Mouse (Mus musculus): ENCODE measurements around the gene Mink1. TPM values are rescaled to one million over a fixed set of nuclear protein-coding genes. Genes with fewer than 3 reads are reported as not detected.

The Mink1 gene
- polyA plus RNA-seq, 1 experiment = 322 TPM

Other genes with a start within 250 kb of the Mink1 start
- 0.13 and 0.24 TPM in 2 replicates for gene Alox12e, start 240.3 kb upstream of the Mink1 start, polyA plus RNA-seq (2012; rRNA removed)
- 0.26 and 0.84 TPM in 2 replicates for gene Alox15, start 210.8 kb upstream of the Mink1 start, polyA plus RNA-seq (2012; rRNA removed)
- gene Pelp1, start 152.8 kb upstream of the Mink1 start, polyA plus RNA-seq (2012; rRNA removed) = 19.3 and 20.9 TPM in 2 replicates
- 64.1 and 69.8 TPM in 2 replicates for gene Arrb2, start 130.2 kb upstream of the Mink1 start, polyA plus RNA-seq (2012; rRNA removed)
- 15.8 and 17.3 TPM in 2 replicates for gene Med11, start 111.0 kb upstream of the Mink1 start, polyA plus RNA-seq (2012; rRNA removed)
- 0.57 and 0.72 TPM in 2 replicates for gene Zmynd15, start 103.4 kb upstream of the Mink1 start, polyA plus RNA-seq (2012; rRNA removed)
- 3.2 and 3.7 TPM in 2 replicates for gene Cxcl16, start 102.9 kb upstream of the Mink1 start, polyA plus RNA-seq (2012; rRNA removed)
- gene Tm4sf5, start 57.6 kb upstream of the Mink1 start, polyA plus RNA-seq (2012; rRNA removed) = 0.65 and 1.1 TPM in 2 replicates
- 1.6 and 4.3 TPM in 2 replicates for gene Vmo1, start 48.3 kb upstream of the Mink1 start, polyA plus RNA-seq (2012; rRNA removed)
- gene Gltpd2, start 43.7 kb upstream of the Mink1 start, polyA plus RNA-seq (2012; rRNA removed) = 0.13 TPM in 1 of 2 replicates, not detected in the other
- gene Psmb6, start 37.5 kb upstream of the Mink1 start, polyA plus RNA-seq (2012; rRNA removed) = 245 and 249 TPM in 2 replicates
- not detected in 2 replicates for gene Gm40193, start 29.9 kb upstream of the Mink1 start, polyA plus RNA-seq (2012; rRNA removed)
- 23.4 and 28.6 TPM in 2 replicates for gene Pld2, start 22.8 kb upstream of the Mink1 start, polyA plus RNA-seq (2012; rRNA removed)
- not detected in 2 replicates for gene 4930544D05Rik, start 53.0 kb downstream of the Mink1 start, polyA plus RNA-seq (2012; rRNA removed)
- gene Chrne, start 56.3 kb downstream of the Mink1 start, polyA plus RNA-seq (2012; rRNA removed) = 0.30 and 0.42 TPM in 2 replicates
- not detected in 2 replicates for gene Gp1ba, start 76.2 kb downstream of the Mink1 start, polyA plus RNA-seq (2012; rRNA removed)
- 119 and 125 TPM in 2 replicates for gene Rnf167, start 84.4 kb downstream of the Mink1 start, polyA plus RNA-seq (2012; rRNA removed)
- gene Slc25a11, start 84.6 kb downstream of the Mink1 start, polyA plus RNA-seq (2012; rRNA removed) = 132 and 138 TPM in 2 replicates
- 273 and 299 TPM in 2 replicates for gene Pfn1, start 91.8 kb downstream of the Mink1 start, polyA plus RNA-seq (2012; rRNA removed)
- gene Eno3, start 94.3 kb downstream of the Mink1 start, polyA plus RNA-seq (2012; rRNA removed) = 23.9 and 28.4 TPM in 2 replicates
- 93.4 and 104 TPM in 2 replicates for gene Spag7, start 106.5 kb downstream of the Mink1 start, polyA plus RNA-seq (2012; rRNA removed)
- 95.6 and 121 TPM in 2 replicates for gene Camta2, start 125.2 kb downstream of the Mink1 start, polyA plus RNA-seq (2012; rRNA removed)
- 3.5 and 3.9 TPM in 2 replicates for gene Inca1, start 137.3 kb downstream of the Mink1 start, polyA plus RNA-seq (2012; rRNA removed)
- gene Kif1c, start 137.7 kb downstream of the Mink1 start, polyA plus RNA-seq (2012; rRNA removed) = 45.2 and 48.5 TPM in 2 replicates
- gene Zfp3, start 201.3 kb downstream of the Mink1 start, polyA plus RNA-seq (2012; rRNA removed) = 8.7 and 9.8 TPM in 2 replicates
- 0.08 TPM in 1 of 2 replicates, not detected in the other for gene Scimp, start 249.7 kb downstream of the Mink1 start, polyA plus RNA-seq (2012; rRNA removed)